Mouse (Mus musculus) lung, adult 18-20 months (tissue): ENCODE results near the gene Gstm1.

Source experiments
- DNase-seq, 2 experiments: peaks; one replicate each; pipeline ENCODE4 v3.0.0; 2022; ENCODE audit warnings: mixed read lengths in 2 of 2

Gstm1 gene

DNA sequence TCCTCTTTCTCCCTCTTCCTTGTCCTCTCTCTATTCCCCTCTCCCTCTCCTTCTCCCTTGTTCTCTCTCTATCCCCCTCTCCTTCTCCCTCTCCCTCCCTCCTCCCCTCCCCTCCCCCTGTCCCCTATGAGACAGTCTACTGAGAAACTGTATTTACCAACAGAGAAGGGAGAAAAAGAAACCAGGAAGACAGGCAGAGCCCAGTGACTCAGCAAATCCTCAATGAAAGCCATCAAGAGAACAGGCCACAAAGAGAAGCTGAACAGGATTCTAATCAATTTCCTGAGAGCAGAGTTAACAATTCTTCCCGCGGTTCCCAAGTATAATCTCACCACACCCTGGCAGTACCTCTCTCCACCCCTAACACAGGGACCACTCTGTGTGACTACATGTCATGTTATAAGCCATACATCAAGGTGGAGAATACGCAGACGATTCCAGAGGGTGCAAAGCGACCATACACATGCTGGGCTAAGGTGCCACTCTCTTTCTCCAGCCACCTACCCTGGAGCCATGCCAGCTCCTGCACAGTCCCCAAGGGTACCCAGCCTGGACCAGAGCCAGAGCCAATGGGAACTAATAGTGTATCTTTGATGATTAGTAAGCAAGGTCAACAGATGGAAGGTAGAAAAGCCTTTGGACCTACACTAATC, 53.0 kb downstream of the Gstm1 start:
- no peak for DNase-seq

DNA sequence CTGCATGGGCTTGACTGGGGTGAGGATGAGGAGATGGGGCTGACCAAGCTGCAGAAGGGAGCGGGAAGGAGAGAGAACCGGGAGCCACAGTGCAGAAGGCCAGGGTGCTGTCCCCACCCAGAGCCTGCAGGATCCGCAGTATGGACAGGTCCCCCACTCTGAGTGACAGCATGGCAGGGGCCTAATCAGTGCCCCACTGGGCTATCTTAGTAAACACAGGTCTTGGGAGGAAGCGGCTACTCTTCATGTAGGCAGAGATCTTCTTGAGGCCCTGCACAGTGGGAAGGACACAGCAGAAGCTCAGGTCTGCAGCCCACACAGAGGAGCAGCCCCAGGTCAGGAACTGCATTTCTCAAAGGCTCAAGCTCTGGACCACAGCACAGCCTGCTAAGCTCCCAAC, 53.7 kb downstream of the Gstm1 start:
- no peak for DNase-seq
